Mouse (Mus musculus): Measurements from ENCODE around the gene Ms4a14. TPM values are rescaled to one million over a fixed set of nuclear protein-coding genes. Genes with fewer than 3 reads are reported as not detected.
"Not testable (repeated sequence)": the region's sequence is repeated elsewhere in the genome, so short reads cannot be mapped to it uniquely, and the experiment has no call there.

Ms4a14 gene
- polyA plus RNA-seq, 1 experiment from 2014 or later, result 0.17 TPM

DNA sequence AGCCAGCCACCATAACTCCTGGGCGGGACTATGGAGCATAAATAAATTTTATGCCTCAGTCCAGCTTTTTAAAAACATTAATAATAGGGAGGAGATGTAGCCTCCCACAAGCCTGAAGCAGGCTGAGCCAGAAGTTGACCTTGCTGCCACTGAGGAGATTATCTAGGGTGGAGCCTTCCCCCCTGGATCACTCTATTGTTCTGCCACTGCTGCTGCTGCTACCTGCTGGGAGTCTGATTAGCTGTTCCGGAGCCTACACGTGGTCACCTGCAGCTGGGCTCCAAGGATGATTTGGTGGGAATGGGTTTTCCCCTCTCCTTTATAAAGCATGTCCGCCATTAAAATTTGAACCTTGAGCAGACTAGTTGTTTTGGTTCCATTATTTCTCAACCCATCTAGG lies 14.7 kb downstream of the Ms4a14 start:
- not testable (repeated sequence) for H3K4me1 ChIP-seq; H3K36me3 ChIP-seq; H3K4me2 ChIP-seq (replicated peaks); H3K9me3 ChIP-seq (replicated peaks); H3K4me3 ChIP-seq (replicated peaks); H3K27ac ChIP-seq (replicated peaks); H3K27me3 ChIP-seq; H3K9ac ChIP-seq; ATAC-seq (ENCODE audit: insufficient number of reproducible peaks, low FRiP score, low TSS enrichment, low read depth)
- 39% methylated on average over 4 of the region's 4 CpGs for WGBS

DNA sequence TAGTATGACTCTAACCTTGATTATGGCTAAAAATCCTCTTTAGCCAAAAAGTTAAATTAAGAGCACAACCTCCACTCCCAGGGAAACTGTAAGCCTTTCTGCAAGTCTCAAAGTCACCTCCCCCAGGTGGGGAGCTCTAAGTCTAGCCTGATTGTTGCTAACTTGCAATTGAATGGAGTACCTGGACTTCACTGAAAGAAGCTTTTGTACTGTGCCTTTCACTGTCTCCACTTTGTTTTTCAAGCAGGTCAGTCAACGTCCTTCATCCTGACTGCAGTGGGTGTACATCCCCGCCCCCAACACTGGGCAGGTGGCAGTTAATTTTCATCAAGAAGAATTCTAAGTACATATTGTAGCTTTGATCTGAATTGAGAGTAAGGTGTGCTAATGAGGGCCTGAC lies 15.3 kb downstream of the Ms4a14 start:
- Histone ChIP-seq H3K9me3 (replicated peaks) (no peaks in the 10 kb centered on the region), H3K4me3 (replicated peaks) (no peak overlapping the region), H3K4me1 (no peaks in the 10 kb centered on the region), H3K4me2 (replicated peaks) (no peak overlapping the region), H3K9ac (no peak overlapping the region), H3K27me3 (no peaks in the 10 kb centered on the region), H3K27ac (replicated peaks) (no peak overlapping the region), H3K36me3 (no peaks in the 10 kb centered on the region)
- ATAC-seq (ENCODE audit: insufficient number of reproducible peaks, low FRiP score, low TSS enrichment, low read depth), result no peak
- 43% methylated on average over 2 of the region's 2 CpGs for WGBS

DNA sequence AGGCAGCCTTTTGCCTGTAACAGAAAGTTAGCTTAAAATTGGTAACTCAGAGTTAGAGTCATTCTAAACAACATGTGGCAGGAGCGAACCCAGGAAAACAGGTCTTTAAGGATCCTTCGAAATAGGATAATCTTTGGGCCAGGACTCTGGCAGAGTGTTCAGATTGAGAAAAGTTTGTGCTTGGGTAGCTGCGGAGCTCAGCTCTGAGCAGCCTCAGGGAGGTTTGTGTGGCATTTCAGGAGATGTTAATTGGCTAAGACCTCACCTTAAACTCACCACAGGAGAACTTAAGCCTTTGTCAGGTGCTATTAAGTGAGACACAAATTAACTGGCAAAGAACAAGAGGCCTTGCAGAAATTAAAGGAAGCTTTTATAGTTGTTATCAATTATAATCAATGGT lies 20.6 kb downstream of the Ms4a14 start:
- 14% methylated on average over 3 of the region's 3 CpGs for WGBS
- not testable (repeated sequence) for H3K27ac ChIP-seq (replicated peaks); H3K36me3 ChIP-seq; H3K4me1 ChIP-seq; H3K9me3 ChIP-seq (replicated peaks); ATAC-seq (ENCODE audit: insufficient number of reproducible peaks, low FRiP score, low TSS enrichment, low read depth); H3K9ac ChIP-seq; H3K27me3 ChIP-seq
- H3K4me2 ChIP-seq (replicated peaks), result 0 out of 2 replicates have a peak overlapping the region, but pooled peaks have one; percentile 51
- peak overlapping the region; percentile 41 for H3K4me3 ChIP-seq (replicated peaks)

DNA sequence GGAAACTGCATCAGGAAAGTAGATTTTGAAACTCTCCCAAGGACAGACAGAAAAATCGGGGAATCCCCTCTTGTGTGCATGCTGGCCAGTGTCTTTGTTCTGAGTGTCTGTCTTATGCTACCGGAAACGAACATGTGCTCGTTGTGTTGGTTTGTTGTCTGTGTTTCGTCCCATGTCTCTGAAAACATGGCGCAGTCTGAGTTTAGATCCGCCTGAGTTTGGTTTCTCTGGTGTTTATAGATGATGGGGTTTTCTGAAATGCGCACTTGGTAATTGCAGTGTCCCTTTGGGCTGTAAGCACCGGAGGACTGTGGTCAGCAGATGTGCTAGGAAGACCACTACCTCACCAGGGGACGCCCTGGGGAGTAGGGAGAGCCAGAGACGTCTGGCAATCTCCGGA lies 21.3 kb downstream of the Ms4a14 start:
- H3K4me2 ChIP-seq (replicated peaks), result peak overlapping the region; percentile 51
- H3K4me3 ChIP-seq (replicated peaks), result peak overlapping the region; percentile 41
- H3K27ac ChIP-seq (replicated peaks), result peak overlapping the region; percentile 66
- H3K36me3 ChIP-seq, result no peaks in the 10 kb centered on the region
- no peaks in the 10 kb centered on the region for H3K9me3 ChIP-seq (replicated peaks)
- H3K9ac ChIP-seq, result no peak overlapping the region
- H3K4me1 ChIP-seq, result no peaks in the 10 kb centered on the region
- no peaks in the 10 kb centered on the region for H3K27me3 ChIP-seq
- 9% methylated on average over 12 of the region's 12 CpGs for WGBS
- no peak for ATAC-seq (ENCODE audit: insufficient number of reproducible peaks, low FRiP score, low TSS enrichment, low read depth)

DNA sequence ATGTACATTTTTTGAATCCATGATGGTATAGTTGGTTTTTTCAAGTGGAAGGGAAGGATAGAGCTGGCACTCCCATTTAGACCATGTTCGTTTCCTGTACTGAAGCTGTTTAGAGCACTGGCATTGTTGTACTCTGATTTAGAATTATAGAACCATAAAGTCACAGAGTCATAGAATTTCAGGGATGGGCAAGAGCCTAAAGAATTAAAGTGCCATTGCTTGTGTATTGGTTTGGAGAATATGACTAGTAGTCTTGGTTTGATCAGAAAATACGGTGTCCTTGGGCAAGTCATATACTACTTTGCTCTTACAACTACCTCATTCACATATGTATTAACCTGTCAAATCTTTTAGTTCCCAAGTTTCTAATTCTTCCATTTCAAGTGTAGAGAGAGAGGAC lies 30.5 kb downstream of the Ms4a14 start, which contains the start of gene Ms4a5:
Ms4a5 (minus strand) TSS at position 101 of the 400 bp plus-strand sequence.
- Histone ChIP-seq H3K4me2 (replicated peaks) (no peak within 1 kb of the TSS), H3K36me3 (no peaks in the 10 kb centered on the region), H3K9ac (no peak within 1 kb of the TSS), H3K27ac (replicated peaks) (no peak within 1 kb of the TSS), H3K27me3 (no peaks in the 10 kb centered on the region), H3K4me3 (replicated peaks) (no peak within 1 kb of the TSS), H3K9me3 (replicated peaks) (no peaks in the 10 kb centered on the region), H3K4me1 (no peaks in the 10 kb centered on the region)
- ATAC-seq (ENCODE audit: insufficient number of reproducible peaks, low FRiP score, low TSS enrichment, low read depth), result no peak
- WGBS, result 81% methylated on average over 2 of the region's 2 CpGs

DNA sequence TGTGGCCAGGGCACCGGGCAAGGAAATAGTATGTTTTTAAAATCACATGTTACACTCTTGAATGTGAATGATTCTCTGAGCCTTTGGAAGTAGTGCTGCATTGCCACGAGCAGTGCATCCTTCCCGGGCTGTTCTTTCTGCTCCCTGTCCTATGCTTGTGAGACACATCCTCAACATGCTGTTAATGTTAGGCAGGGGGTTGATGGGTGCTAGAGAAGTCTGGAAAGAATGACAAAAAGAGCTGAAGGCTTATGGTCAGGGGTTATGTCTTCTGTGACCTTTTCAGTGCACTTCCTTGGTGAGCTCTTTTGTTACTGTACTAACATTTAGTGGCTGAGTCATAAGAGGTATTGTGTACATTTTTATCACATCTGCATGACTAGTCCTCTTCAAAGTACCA lies 34.0 kb downstream of the Ms4a14 start:
- Histone ChIP-seq H3K4me2 (replicated peaks) (no peak overlapping the region), H3K36me3 (no peaks in the 10 kb centered on the region), H3K27me3 (no peaks in the 10 kb centered on the region), H3K27ac (replicated peaks) (no peak overlapping the region), H3K4me1 (no peaks in the 10 kb centered on the region), H3K9ac (no peak overlapping the region), H3K4me3 (replicated peaks) (no peak overlapping the region), H3K9me3 (replicated peaks) (no peaks in the 10 kb centered on the region)
- WGBS, result 75% methylated on average over 3 of the region's 3 CpGs
- ATAC-seq (ENCODE audit: insufficient number of reproducible peaks, low FRiP score, low TSS enrichment, low read depth), result no peak

DNA sequence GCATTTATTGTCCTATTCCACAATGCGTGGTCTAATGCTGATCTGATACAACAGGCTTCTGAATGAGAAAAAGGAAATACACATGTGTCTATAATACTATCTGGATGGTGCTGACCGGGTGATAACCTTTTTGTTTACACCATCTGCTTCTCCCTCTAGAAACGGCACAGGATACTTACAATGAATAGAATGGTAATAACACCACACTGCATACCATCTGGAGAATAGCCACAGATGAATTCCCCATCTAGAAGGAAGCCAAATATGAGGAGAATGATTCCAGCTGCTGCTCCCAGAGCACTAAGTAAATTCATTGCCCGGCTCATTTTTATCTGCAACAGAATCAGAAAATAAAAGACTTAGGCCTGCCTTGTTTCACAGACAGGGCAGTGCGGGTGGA lies 37.8 kb downstream of the Ms4a14 start:
- Histone ChIP-seq H3K9ac (no peak overlapping the region), H3K4me3 (replicated peaks) (no peak overlapping the region), H3K27ac (replicated peaks) (no peak overlapping the region), H3K9me3 (replicated peaks) (no peaks in the 10 kb centered on the region), H3K36me3 (no peaks in the 10 kb centered on the region), H3K4me1 (no peaks in the 10 kb centered on the region), H3K4me2 (replicated peaks) (no peak overlapping the region), H3K27me3 (no peaks in the 10 kb centered on the region)
- ATAC-seq (ENCODE audit: insufficient number of reproducible peaks, low FRiP score, low TSS enrichment, low read depth), result no peak
- 56% methylated on average over 5 of the region's 5 CpGs for WGBS

DNA sequence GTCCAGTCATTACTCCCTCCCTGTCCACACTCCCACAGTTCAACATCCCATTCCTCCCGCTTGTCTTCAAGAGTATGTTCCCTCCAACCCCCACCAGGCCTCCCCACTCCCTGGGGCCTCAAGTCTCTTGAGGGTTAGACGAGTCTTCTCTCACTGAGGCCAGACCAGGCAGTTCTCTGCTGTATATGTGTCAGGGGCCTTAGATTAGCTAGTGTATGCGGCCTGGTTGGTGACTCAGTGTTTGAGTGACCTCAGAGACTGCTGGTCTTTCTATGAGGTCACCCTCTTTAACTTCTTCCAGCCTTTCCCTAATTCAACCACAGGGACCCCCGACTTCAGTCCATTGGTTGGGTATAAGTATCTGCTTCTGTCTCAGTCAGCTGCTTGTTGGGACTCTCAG lies 47.3 kb downstream of the Ms4a14 start:
- Histone ChIP-seq H3K4me1 (no peaks in the 10 kb centered on the region), H3K27me3 (no peaks in the 10 kb centered on the region), H3K27ac (replicated peaks) (no peak overlapping the region), H3K9me3 (replicated peaks) (no peaks in the 10 kb centered on the region), H3K4me2 (replicated peaks) (no peak overlapping the region), H3K36me3 (no peaks in the 10 kb centered on the region), H3K9ac (no peak overlapping the region), H3K4me3 (replicated peaks) (no peak overlapping the region)
- ATAC-seq (ENCODE audit: insufficient number of reproducible peaks, low FRiP score, low TSS enrichment, low read depth), result no peak
- 69% methylated on average over 4 of the region's 4 CpGs for WGBS

DNA sequence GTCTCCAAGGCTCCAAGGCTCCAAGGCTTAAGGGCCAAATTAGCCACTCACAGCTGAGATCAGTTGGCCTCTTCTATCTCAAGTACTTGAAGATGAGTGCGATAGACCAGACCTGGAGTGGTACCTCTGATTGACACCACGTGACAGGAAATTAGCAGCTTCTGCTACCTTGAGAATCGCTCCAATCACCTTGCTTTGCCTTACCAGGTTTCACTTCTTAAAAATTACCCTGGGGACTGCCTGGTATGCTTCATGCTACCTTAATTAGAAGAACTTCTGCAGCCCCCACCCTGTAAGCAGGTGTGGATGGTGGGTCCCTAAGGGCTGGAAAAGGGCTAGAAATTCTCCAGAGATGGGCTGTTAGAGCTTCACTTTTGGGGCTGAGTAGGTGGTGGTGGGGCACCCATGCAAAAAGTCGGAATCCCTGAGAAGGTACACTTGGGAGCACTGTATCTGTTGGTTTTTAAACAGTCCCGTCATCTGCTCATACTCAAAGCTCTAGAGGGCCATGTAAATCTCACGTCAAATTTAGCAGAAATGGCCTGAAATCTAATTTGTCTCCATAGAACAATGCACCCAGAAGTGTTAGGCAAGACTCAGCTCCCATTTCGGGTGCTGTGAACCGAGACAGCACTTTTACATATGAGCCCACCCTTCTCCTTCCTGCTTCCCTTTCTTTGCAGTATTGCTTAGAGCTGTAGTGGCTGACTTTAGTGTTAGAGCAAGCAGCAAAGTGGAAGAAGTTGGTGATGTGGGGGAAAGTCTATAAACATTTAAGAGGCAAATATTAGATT lies 48.0 kb downstream of the Ms4a14 start, which contains the start of gene Ms4a1:
Ms4a1 (minus strand) TSS at position 190 of the 794 bp plus-strand sequence.
- H3K36me3 ChIP-seq, result no peaks in the 10 kb centered on the region
- H3K9ac ChIP-seq, result no peak within 1 kb of the TSS
- 77% methylated on average over 8 of the region's 8 CpGs for WGBS
- H3K27ac ChIP-seq (replicated peaks), result no peak within 1 kb of the TSS
- no peak within 1 kb of the TSS for H3K4me3 ChIP-seq (replicated peaks)
- no peaks in the 10 kb centered on the region for H3K27me3 ChIP-seq
- no peak for ATAC-seq (ENCODE audit: insufficient number of reproducible peaks, low FRiP score, low TSS enrichment, low read depth)
- H3K9me3 ChIP-seq (replicated peaks), result no peaks in the 10 kb centered on the region
- no peak within 1 kb of the TSS for H3K4me2 ChIP-seq (replicated peaks)
- H3K4me1 ChIP-seq, result no peaks in the 10 kb centered on the region

DNA sequence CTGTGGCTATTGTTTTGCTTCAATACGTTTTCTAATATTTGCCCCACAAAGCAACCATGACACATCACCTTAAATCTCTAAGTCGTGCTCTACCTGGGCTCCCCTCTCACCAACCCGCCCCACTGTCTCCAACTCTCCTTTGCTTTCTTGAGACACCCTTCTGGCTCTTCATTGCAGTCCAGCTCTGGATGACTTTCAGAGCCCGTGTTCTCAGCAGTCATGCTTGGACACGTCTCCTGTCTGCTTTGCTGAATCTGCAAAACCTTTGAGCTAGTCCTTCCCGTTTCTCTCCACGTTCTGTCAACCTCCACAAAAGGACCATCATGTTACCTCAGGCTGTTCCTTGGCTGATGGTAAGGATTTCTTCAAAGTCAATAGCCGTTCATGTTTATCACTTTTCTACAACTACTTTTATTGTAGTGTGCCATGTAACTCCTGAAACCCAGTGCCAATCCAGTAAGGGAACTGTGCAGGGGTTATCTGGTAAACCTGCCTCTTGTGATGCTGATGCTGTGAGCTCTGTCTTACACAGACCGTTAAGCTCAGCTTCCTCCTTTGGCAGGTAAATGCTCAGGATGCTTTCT lies 49.6 kb downstream of the Ms4a14 start:
- Histone ChIP-seq H3K4me2 (replicated peaks) (no peak overlapping the region), H3K4me3 (replicated peaks) (no peak overlapping the region), H3K27ac (replicated peaks) (no peak overlapping the region), H3K27me3 (no peaks in the 10 kb centered on the region), H3K4me1 (no peaks in the 10 kb centered on the region), H3K36me3 (no peaks in the 10 kb centered on the region), H3K9me3 (replicated peaks) (no peaks in the 10 kb centered on the region), H3K9ac (no peak overlapping the region)
- WGBS, result 68% methylated on average over 9 of the region's 9 CpGs
- ATAC-seq (ENCODE audit: insufficient number of reproducible peaks, low FRiP score, low TSS enrichment, low read depth), result no peak

DNA sequence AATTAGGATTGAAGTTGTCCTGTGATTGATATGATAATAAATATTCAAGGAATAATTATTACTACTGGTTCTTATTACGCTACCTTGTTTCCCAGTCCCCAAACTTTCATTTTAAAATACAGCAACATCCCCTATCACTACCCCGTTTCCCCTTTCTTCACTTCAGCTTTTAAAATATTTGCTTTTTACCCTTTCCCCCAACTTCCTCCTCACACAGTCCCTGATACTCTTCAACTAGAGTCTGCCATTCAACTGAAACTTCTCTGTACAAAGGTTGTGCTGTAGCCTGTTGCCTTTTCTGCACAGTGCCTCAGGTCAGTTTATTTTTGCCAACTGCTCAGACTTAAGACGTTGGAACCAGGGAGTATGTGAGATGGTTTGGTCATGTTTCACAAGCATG lies 50.7 kb downstream of the Ms4a14 start:
- H3K4me2 ChIP-seq (replicated peaks), result no peak overlapping the region
- no peaks in the 10 kb centered on the region for H3K9me3 ChIP-seq (replicated peaks)
- H3K4me1 ChIP-seq, result no peaks in the 10 kb centered on the region
- no peaks in the 10 kb centered on the region for H3K27me3 ChIP-seq
- no peaks in the 10 kb centered on the region for H3K36me3 ChIP-seq
- 72% methylated on average over 3 of the region's 3 CpGs for WGBS
- H3K27ac ChIP-seq (replicated peaks), result no peak overlapping the region
- no peak overlapping the region for H3K9ac ChIP-seq
- no peak for ATAC-seq (ENCODE audit: insufficient number of reproducible peaks, low FRiP score, low TSS enrichment, low read depth)
- no peak overlapping the region for H3K4me3 ChIP-seq (replicated peaks)

DNA sequence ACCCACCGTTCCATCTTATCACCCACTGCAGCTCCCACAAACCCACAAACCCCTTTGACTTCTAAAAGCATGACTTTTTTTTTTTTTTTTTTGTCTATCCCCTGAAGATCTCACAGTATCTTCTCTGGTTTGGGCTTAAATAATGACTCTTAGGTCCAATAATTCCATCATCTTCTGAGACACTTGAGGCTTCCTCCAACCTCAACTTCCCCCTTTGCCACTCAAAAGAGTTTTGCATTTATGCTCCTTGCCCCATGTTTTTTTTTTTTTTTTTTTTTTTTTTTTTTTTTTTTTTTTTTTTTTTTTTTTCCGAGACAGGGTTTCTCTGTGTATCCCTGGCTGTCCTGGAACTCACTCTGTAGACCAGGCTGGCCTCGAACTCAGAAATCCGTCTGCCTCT lies 51.3 kb downstream of the Ms4a14 start:
- 66% methylated on average over 4 of the region's 4 CpGs for WGBS
- H3K27me3 ChIP-seq; ATAC-seq (ENCODE audit: insufficient number of reproducible peaks, low FRiP score, low TSS enrichment, low read depth); H3K9ac ChIP-seq; H3K4me2 ChIP-seq (replicated peaks); H3K9me3 ChIP-seq (replicated peaks); H3K27ac ChIP-seq (replicated peaks); H3K4me3 ChIP-seq (replicated peaks); H3K4me1 ChIP-seq; H3K36me3 ChIP-seq: not testable (repeated sequence)

Measured in embryonic facial prominence, embryonic 15.5 days (tissue).